In the genomic region with DNA sequence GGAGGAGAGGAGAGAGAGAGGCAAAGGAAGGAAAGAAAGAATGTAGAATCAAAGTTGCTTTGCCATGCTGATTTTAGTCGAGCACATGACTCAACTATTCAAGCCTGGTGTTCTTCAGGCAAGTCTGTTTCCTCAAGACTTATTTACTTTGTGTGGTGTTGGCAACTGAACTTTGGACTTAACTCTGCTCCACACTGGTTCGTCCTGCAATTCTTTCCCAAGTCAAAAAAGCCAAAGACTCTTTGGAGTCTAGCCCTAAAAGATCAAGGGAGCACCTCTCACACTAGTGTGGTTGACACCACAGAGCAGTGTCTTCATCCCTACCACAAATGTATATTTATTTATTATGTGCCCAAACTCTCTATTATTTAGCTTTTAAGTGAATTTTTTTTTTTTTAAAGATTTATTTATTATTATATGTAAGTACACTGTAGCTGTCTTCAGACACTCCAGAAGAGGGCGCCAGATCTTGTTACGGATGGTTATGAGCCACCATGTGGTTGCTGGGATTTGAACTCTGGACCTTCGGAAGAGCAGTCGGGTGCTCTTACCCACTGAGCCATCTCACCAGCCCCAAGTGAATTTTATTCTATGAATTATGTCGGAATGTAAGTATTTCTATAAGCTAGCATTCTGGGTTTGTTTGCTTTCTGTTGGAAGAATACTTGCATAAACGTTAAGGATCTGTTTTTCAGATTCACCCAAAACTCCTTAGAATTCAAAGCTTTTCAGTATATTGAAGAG, we compare ENCODE assay signal across 1 mouse cellular context.
TF ChIP-seq lines count a peak whose summit lies in the region.

No protein-coding gene starts in this region.

TF ChIP-seq in MEL, 35 proteins besides CTCF, POLR2A, EP300 and RAD21 (continued from another document):
- TF ChIP-seq TCF12 (IDR thresholded peaks at IDR 0.05; ENCODE audit: low read depth, low read length) (no peak), SMC3 (IDR thresholded peaks at IDR 0.05; ENCODE audit: low read depth, low read length) (peak; percentile 28; the same call in 1 of the 2 replicates), E2F4 (IDR thresholded peaks at IDR 0.05; ENCODE audit: borderline replicate concordance, low read depth, low read length) (0 out of 2 replicates have a peak, but pooled peaks have one; percentile 35), MYC (IDR thresholded peaks at IDR 0.05; ENCODE audit: low read depth, low read length) (peak; percentile 82; the same call in 1 of the 2 replicates), ETS1 (IDR thresholded peaks at IDR 0.05; ENCODE audit: low read depth, low read length) (no peak), TBP (IDR thresholded peaks at IDR 0.05; ENCODE audit: low read depth, low read length) (peak; percentile 96)
